Mouse (Mus musculus) sigmoid colon, adult 10 weeks (tissue): ENCODE data around the gene Dll4. TPM values are rescaled to one million over a fixed set of nuclear protein-coding genes. Genes with fewer than 3 reads are reported as not detected.

Experiments
- polyA plus RNA-seq: library from polyadenylated mRNA; stranded (reverse); fragments of 350-450 nt; fragmentation: Illumina TruSeq; extraction: RNeasy Lipid Tissue Mini Kit (QIAGEN cat#74804); gene quantifications from one replicate; pipeline ENCODE4 v1.2.3, GENCODE M21; 2014; ENCODE audit warnings: low read depth, low replicate concordance

Dll4 gene
- 0.76 TPM for polyA plus RNA-seq

DNA sequence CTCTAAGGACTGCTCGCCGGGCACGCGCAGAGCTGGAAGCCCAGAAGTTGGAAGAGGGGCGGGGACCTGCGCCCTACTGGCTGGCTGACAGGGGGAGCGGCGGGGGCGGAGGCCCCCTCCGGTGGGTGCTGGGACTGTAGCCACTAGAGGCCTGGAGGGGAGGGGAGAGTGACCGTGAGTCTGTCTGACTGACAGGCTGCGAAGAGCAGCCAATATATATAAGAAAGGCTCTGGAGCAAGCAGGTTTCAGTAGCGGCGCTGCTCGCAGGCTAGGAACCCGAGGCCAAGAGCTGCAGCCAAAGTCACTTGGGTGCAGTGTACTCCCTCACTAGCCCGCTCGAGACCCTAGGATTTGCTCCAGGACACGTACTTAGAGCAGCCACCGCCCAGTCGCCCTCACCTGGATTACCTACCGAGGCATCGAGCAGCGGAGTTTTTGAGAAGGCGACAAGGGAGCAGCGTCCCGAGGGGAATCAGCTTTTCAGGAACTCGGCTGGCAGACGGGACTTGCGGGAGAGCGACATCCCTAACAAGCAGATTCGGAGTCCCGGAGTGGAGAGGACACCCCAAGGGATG is at the start of gene Dll4:
TSS of gene Dll4 (plus strand) at position 217 of the 576 bp plus-strand sequence.

DNA sequence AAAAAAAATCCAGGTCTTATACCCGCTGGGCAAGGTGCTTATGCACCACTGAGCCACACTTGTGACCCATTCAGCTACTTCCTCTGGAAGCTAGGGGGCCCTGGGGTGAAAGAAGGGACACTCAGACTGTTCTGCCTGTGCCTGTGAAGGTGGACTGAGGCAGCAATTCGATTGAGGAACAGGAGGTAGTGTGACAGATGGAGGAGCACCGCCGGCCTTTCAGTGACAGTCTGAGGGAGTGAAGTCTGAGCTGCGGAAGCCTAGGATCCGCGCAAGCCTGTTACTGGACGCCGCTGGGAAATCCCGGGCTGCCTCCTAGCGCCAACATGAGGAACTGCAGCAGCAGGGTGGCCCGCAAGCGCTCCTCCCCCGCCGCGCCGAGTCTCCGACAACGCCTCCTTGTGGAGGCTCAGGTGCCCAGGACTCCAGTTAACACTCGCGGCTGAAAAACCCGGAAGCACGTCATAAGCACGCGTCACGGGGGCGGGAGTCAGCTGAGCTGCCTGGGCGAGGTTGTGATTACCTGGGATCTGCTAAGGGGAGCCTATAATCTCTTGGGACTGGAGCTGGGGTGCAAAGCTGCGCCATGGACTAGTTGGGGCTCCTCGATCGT is 37.2 kb upstream of the Dll4 start, which contains the start of gene Vps18:
TSS of gene Vps18 (plus strand) at position 471 of the 613 bp plus-strand sequence.

DNA sequence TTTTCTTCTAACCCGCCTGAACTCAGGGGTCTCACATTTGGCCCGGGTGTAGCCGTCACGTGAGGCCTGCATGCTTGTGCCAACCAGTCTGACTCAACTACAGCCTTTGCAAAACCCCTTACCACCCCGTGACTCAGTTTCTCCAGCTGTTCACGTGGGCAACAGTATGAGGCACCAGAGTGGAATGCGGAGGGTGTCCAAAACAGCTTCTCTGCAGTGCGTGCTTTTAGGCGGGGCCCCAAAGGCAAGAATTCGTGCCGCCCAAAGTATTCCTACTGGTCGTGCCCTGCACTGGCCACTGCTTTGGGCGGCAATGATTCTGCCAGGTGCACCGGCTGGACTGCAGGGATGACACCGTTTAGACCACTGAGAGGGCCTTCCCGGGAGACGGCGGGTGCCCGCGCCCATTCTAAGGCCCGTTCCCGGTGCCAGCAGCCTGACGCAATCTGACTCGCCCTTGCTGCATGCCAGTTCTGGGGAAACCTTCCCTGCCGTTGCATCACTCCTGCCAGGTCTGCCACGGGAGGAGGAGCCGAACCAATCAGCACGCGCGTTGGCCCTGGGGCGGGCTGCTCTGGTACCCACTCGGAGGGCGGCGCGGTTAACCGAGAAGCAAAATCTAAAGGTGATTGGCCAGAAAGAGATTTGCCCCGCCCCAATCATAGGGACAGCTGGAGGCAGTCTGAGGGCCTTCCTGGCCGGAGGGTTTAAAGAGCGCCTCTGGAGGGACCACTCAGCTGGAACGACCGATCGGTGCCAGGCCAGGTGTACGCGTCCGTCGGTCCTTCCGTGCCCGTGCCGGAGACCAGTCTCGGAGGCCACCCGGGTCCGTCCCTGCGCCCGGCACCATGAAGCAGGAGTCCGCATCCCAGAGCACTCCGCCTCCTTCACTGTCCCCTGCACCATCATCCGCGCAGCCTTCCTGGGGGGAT is 25.2 kb downstream of the Dll4 start, which contains the start of gene Chac1:
TSS of gene Chac1 (plus strand) at position 675 of the 932 bp plus-strand sequence.

Other genes with a start within 250 kb of the Dll4 start
- gene Rad51, start 213.0 kb upstream of the Dll4 start, polyA plus RNA-seq, result 8.2 TPM
- gene Rmdn3, start 168.8 kb upstream of the Dll4 start, polyA plus RNA-seq, result 47.9 TPM
- not detected for gene Gchfr, start 158.0 kb upstream of the Dll4 start, polyA plus RNA-seq
- 1.6 TPM for gene Gm14137, start 151.3 kb upstream of the Dll4 start, polyA plus RNA-seq
- 5.5 TPM for gene Zfyve19, start 117.2 kb upstream of the Dll4 start, polyA plus RNA-seq
- gene Dnajc17, start 117.0 kb upstream of the Dll4 start, polyA plus RNA-seq, result 0.79 TPM
- 62.5 TPM for gene Ppp1r14d, start 95.9 kb upstream of the Dll4 start, polyA plus RNA-seq
- 50.8 TPM for gene Spint1, start 88.4 kb upstream of the Dll4 start, polyA plus RNA-seq
- gene Rhov, start 54.5 kb upstream of the Dll4 start, polyA plus RNA-seq, result not detected
- 0.22 TPM for gene Vps18, start 37.0 kb upstream of the Dll4 start, polyA plus RNA-seq
- 0.54 TPM for gene Chac1, start 25.4 kb downstream of the Dll4 start, polyA plus RNA-seq
- gene Ino80, start 151.9 kb downstream of the Dll4 start, polyA plus RNA-seq, result 26.8 TPM
- 0.91 TPM for gene Exd1, start 221.8 kb downstream of the Dll4 start, polyA plus RNA-seq
- gene Chp1, start 221.9 kb downstream of the Dll4 start, polyA plus RNA-seq, result 644 TPM